Mouse (Mus musculus): ENCODE data around the gene Klf7. TPM values are rescaled to one million over a fixed set of nuclear protein-coding genes. Genes with fewer than 3 reads are reported as not detected.
A peak's percentile ranks its signal among the peaks of the same experiment; 100 is the strongest.

Klf7 gene
- total and polyA plus RNA-seq, 3 experiments, result 10.3 to 18.9 (median 18.4) TPM

DNA sequence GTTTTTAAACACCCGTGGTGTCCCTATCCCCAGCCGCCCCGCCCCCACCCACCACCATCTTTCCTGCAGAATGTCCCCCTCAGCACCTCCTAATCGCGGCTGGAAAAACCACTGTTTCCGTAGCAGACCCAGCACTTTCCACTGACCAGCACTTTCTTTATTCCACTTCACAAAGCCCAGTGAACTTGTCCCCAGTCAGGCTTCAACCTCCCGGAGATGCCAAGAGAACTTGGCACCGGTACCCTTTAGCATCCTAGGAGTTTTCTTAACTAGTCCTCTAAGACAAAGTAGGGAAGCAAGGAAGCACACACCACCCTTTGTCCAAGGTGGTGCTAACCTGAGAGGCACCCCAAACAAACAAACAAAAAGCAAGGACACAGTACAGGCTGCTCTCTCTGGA is 2.2 kb downstream of the Klf7 start:
- DNase-seq, result peak; percentile 61 to 69
- peak overlapping the region; percentile 68 for H3K4me3 ChIP-seq
- peaks cover 17% of the 10 kb centered on the region for H3K4me1 ChIP-seq (ENCODE audit: control insufficient read depth, insufficient read depth, low read length)
- H3K36me3 ChIP-seq (ENCODE audit: control insufficient read depth, insufficient read depth, low read length), result peaks cover 16% of the 10 kb centered on the region
- H3K9ac ChIP-seq (ENCODE audit: low read depth, low read length), result peak overlapping the region; percentile 70
- TF ChIP-seq EP300 (IDR thresholded peaks at IDR 0.05; ENCODE audit: insufficient read depth, low read depth, low read length) (no peak), CTCF (IDR thresholded peaks at IDR 0.05) (no peak), POLR2A (IDR thresholded peaks at IDR 0.05; ENCODE audit: insufficient read depth, low read depth, low read length) (no peak)
- 3% methylated on average over 8 of the region's 8 CpGs for WGBS
- intact Hi-C loops (cut with DNase I), result loop anchor here (1.0 to 10.0 kb wide), 7 partner anchors 42 to 415 kb away; partner anchors contain the start of genes 4933402D24Rik, Creb1, Fastkd2 and Mdh1b
- no peaks in the 10 kb centered on the region for H3K27me3 ChIP-seq (ENCODE audit: control insufficient read depth, insufficient read depth, low read length)
- peaks cover 5% of the 10 kb centered on the region for H3K79me2 ChIP-seq (replicated peaks; ENCODE audit: control insufficient read depth, insufficient read depth, low read length)
- peak overlapping the region; percentile 100 for H3K27ac ChIP-seq

DNA sequence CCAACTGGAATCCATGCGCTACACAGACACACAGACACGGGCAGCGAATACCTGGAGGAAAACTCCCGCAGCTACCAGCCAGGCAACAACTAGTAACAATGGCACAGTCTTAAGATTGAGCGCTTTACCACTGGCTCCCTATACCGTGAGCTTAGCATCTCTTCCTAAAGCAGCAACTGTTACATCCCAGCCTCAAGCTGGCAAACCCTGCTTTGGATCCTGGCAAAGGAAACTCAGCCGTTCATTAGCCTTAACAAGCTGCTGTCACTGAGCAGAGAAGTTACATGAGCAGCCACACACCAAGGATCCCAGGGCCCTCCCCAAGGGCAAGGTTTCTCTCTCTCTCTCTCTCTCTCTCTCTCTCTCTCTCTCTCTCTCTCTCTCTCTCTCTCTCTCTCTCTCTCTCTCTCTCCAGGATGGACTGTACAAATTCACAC is 2.7 kb downstream of the Klf7 start:
- WGBS, result 6% methylated on average over 7 of the region's 7 CpGs
- Histone ChIP-seq H3K36me3 (ENCODE audit: control insufficient read depth, insufficient read depth, low read length) (peaks cover 20% of the 10 kb centered on the region), H3K27me3 (ENCODE audit: control insufficient read depth, insufficient read depth, low read length) (no peaks in the 10 kb centered on the region), H3K9ac (ENCODE audit: low read depth, low read length) (peak overlapping the region; percentile 70), H3K4me1 (ENCODE audit: control insufficient read depth, insufficient read depth, low read length) (peaks cover 19% of the 10 kb centered on the region), H3K4me3 (peak overlapping the region; percentile 68), H3K79me2 (replicated peaks; ENCODE audit: control insufficient read depth, insufficient read depth, low read length) (peaks cover 6% of the 10 kb centered on the region), H3K27ac (peak overlapping the region; percentile 100)
- intact Hi-C loops (cut with DNase I), result loop anchor here (1.0 to 10.0 kb wide), 3 partner anchors 41 to 415 kb away; partner anchors contain the start of gene Creb1
- TF ChIP-seq CTCF (IDR thresholded peaks at IDR 0.05) (no peak), EP300 (IDR thresholded peaks at IDR 0.05; ENCODE audit: insufficient read depth, low read depth, low read length) (no peak), POLR2A (IDR thresholded peaks at IDR 0.05; ENCODE audit: insufficient read depth, low read depth, low read length) (0 out of 2 replicates have a peak, but pooled peaks have one; percentile 45)
- peak; percentile 63 to 69 for DNase-seq

DNA sequence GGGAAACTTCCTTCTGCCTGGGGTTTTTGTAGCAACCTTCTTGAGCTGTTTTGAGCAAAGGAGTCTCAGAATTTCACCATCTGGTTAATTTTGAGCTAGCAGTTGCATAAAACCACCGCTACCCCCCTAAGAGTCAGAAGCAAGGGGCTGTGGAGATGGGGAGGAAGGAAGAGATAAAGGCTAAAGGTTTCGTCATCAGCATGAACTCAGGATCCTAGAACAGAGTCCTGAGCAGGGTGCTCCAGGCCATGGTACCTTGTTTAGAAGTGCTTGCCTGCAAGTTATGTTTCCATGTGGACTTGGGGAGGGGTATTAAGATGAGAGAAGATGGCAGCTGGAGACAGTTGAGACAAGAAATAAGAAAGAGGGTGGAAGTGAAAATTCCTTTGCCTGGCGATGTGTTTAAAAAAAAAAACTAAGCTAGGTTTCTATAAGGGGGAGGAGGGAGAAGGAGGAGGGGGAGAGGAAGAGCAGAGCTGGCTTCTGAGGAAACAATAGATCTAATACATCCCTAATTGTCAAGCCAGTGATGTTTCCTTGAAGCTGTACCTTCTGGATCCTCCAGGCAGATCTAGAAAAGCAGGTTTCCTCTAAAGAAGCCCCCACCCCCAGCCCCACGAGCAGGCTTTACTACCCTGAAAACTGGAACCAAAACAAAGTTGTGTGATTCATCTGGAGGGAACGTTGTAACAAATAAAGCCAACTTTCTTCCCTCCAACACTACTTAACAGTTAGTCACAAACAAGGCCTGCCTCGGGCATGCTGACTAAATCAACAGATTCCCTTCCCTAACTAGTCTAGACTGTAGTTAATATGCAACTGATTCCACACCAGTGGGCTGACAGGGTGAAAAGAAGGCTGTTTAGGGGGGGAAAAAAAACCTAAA is 3.6 kb downstream of the Klf7 start:
- Histone ChIP-seq H3K4me3 (peak overlapping the region; percentile 68), H3K36me3 (ENCODE audit: control insufficient read depth, insufficient read depth, low read length) (peaks cover 26% of the 10 kb centered on the region), H3K9ac (ENCODE audit: low read depth, low read length) (peak overlapping the region; percentile 61), H3K4me1 (ENCODE audit: control insufficient read depth, insufficient read depth, low read length) (peaks cover 22% of the 10 kb centered on the region), H3K27me3 (ENCODE audit: control insufficient read depth, insufficient read depth, low read length) (no peaks in the 10 kb centered on the region), H3K79me2 (replicated peaks; ENCODE audit: control insufficient read depth, insufficient read depth, low read length) (peaks cover 7% of the 10 kb centered on the region), H3K27ac (peak overlapping the region; percentile 100)
- 0 out of 2 replicates have a peak, but pooled peaks have one; percentile 36 for TF ChIP-seq POLR2A (IDR thresholded peaks at IDR 0.05; ENCODE audit: insufficient read depth, low read depth, low read length)
- TF ChIP-seq CTCF (IDR thresholded peaks at IDR 0.05), result no peak
- no peak for TF ChIP-seq EP300 (IDR thresholded peaks at IDR 0.05; ENCODE audit: insufficient read depth, low read depth, low read length)
- WGBS, result 21% methylated on average over 6 of the region's 6 CpGs
- DNase-seq, result peak in 1 of 2 experiments; percentile 42
- intact Hi-C loops (cut with DNase I), result loop anchor here (1.0 to 10.0 kb wide), 4 partner anchors 28 to 416 kb away; partner anchors contain the start of gene Creb1

DNA sequence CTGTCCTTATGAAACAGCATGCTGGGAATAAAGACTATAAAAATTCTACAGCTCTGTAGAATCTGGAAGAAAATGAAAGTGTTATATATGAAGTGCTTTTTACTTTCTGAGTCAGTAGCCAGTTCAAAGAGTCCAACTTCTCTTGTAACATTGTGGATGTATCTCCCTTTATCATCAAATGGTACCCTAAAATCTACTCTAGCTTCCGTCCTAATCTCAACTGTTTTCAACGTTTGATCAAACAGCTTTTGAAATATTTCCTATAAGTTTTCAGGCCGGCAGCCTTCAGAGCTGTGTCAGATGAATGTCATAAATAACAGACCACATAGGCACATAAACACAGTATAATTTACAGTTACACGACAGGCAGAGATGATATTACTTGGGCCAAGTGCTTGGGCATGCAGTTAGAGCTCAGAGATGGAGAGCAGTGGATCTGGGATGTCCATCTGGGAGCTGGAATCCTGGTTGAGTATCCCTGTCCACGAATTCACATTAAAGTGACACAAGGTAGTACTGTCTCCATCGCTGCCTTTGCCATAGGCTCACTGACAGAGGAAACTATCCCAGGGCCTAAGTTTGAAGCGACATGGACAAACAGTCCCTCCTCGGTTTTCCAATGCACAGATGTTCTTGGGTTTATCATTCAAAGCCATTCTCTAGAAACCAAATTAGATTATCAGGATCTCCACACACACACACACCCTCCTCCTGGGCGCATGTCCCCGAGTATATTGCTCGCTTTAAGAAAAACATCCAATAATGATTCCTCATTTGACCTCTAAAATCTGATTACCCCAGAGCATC is 4.4 kb downstream of the Klf7 start:
- TF ChIP-seq EP300 (IDR thresholded peaks at IDR 0.05; ENCODE audit: insufficient read depth, low read depth, low read length) (no peak), POLR2A (IDR thresholded peaks at IDR 0.05; ENCODE audit: insufficient read depth, low read depth, low read length) (no peak), CTCF (IDR thresholded peaks at IDR 0.05) (no peak)
- Histone ChIP-seq H3K4me1 (ENCODE audit: control insufficient read depth, insufficient read depth, low read length) (peaks cover 22% of the 10 kb centered on the region), H3K9ac (ENCODE audit: low read depth, low read length) (peak overlapping the region; percentile 37), H3K27me3 (ENCODE audit: control insufficient read depth, insufficient read depth, low read length) (no peaks in the 10 kb centered on the region), H3K79me2 (replicated peaks; ENCODE audit: control insufficient read depth, insufficient read depth, low read length) (peaks cover 11% of the 10 kb centered on the region), H3K27ac (peak overlapping the region; percentile 100), H3K4me3 (peak overlapping the region; percentile 68), H3K36me3 (ENCODE audit: control insufficient read depth, insufficient read depth, low read length) (peaks cover 35% of the 10 kb centered on the region)
- DNase-seq, result no peak
- intact Hi-C loops (cut with DNase I), result loop anchor here (1.0 to 10.0 kb wide), 4 partner anchors 20 to 417 kb away; partner anchors contain the start of gene Creb1
- 48% methylated on average over 11 of the region's 11 CpGs for WGBS

- DNase-seq, result no peak
- H3K4me3 ChIP-seq, result no peak overlapping the region
- peaks cover 41% of the 10 kb centered on the region for H3K36me3 ChIP-seq (ENCODE audit: control insufficient read depth, insufficient read depth, low read length)
- peaks cover 11% of the 10 kb centered on the region for H3K79me2 ChIP-seq (replicated peaks; ENCODE audit: control insufficient read depth, insufficient read depth, low read length)
- WGBS, result 38% methylated on average over 6 of the region's 6 CpGs
- H3K27me3 ChIP-seq (ENCODE audit: control insufficient read depth, insufficient read depth, low read length), result no peaks in the 10 kb centered on the region
- TF ChIP-seq POLR2A (IDR thresholded peaks at IDR 0.05; ENCODE audit: insufficient read depth, low read depth, low read length) (no peak), CTCF (IDR thresholded peaks at IDR 0.05) (no peak)
- H3K27ac ChIP-seq, result peak overlapping the region; percentile 100
- H3K4me1 ChIP-seq (ENCODE audit: control insufficient read depth, insufficient read depth, low read length), result peaks cover 22% of the 10 kb centered on the region
- intact Hi-C loops (cut with DNase I), result loop anchor here (1.0 to 10.0 kb wide), 3 partner anchors 20 to 418 kb away; partner anchors contain the start of gene Creb1
- 0 out of 2 replicates have a peak overlapping the region, but pooled peaks have one; percentile 12 for H3K9ac ChIP-seq (ENCODE audit: low read depth, low read length)
Measured at GRCm38 (mm10) chr1:64116746-64117455, 5.2 kb downstream of the Klf7 start.
